Mouse (Mus musculus) cerebellum, adult 9-10 months (tissue): ENCODE results near the gene Supt4a.

Experiments used
- DNase-seq: peaks from one replicate; pipeline ENCODE4 v3.0.0; 2022

The Supt4a gene

DNA sequence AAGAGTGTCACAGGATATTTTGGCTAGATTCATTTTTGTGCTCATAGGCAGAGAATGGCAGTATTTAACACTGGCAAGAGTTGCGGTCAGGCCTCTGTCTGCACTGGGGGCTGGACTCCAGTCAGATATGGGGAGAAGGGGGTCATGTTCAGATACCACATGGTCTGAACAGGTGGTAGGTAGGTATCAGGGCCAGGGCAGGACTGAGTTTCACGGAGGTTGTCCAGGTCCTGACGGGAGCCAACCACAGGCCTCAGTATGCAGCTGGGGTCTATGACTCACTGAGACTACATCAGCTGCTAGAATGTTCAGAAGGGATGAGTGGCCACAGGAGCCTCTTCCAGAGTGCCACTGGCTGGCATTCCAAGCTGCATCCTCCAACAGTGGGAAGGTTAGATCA, 35.0 kb downstream of the Supt4a start:
- DNase-seq, result no peak

DNA sequence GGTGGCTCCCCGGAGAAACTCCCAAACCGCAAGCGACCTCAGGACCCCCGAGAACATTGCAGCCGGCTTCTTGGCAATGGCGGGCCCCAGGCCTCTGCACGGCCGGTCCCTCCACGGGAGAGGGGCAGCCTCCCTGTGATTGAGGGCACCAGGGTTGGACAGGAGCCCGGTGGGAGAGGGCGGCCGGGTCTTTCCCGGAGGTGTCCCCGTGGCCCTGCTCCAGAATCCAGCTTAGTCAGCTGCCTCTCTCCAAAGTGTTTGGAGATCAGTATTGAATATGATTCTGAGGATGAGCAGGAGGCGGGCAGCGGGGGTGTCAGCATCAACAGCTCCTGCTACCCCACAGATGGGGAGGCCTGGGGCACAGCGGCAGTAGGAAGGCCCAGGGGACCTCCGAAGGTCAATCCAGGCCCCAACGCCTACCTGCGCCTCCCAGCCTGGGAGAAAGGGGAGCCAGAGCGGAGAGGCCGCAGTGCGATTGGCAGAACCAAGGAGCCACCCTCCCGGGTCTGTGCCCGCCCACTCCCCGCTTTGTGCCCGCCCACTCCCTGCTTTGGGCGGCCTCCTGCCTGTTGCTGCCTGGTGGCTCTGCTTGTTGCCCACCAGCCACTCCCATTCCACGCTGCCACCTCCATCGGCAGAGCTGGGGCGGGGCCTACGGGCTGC, 40.9 kb downstream of the Supt4a start:
- DNase-seq, result peak; percentile 88

GRCm38 (mm10) chr11:87778915-87779314, 41.6 kb downstream of the Supt4a start:
- no peak for DNase-seq

DNA sequence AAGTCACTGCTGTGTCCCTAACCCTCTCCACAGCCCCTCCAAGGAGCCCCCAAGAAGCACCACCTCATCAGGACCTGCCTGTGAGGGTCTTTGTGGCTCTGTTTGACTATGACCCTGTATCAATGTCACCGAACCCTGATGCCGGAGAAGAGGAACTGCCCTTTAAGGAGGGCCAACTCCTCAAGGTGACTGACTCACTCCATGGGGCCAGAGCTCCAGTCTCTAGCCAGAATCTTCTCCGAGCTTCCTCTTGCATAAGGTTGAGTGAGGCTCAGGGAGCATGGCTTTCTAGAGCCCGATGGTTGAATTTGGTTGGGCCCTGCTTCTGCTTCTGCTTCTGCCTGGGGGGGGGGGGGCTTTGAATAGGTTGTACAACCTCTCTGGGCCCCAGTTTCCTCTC, 42.0 kb downstream of the Supt4a start:
- peak; percentile 39 for DNase-seq

DNA sequence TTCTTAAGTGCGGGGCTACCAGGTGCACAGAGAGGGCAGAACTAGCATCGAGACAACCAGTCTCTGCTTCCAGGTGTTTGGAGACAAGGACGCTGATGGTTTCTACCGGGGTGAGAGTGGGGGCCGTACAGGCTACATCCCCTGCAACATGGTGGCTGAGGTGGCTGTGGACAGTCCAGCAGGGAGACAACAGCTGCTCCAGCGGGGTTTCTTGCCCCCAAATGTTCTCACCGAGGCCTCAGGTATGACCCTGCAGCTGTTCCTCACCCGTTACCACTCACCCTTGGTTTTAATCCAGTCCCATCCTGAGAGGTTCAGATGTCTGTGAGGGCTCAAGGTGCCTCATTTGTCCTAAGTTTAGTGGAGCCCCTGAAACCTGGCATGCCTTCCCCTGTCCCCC, 42.8 kb downstream of the Supt4a start:
- DNase-seq, result peak; percentile 38

DNA sequence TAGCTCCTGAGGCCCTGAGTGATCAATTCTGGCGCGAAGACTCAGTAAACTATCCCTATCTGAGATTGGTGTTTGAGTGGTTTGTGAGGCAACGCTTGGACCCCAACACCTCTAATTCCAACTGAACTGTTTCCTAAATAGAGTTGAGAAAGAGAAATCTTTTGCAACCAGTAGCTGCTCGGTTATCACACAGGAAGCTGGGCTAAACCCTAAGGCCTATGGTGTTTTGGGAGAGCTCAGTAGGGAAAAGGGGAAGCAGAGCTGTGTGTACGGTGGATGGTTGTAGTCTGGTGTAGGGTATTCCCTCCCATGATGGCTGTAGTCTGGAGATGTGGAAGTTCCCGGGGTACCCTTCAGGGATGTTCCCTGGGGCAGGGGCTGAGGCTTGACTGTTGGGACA, 52.7 kb downstream of the Supt4a start:
- DNase-seq, result no peak
